Mouse (Mus musculus) monocyte, adult 5-6 weeks (primary cell): ENCODE measurements around the gene Pja2. TPM values are rescaled to one million over a fixed set of nuclear protein-coding genes. Genes with fewer than 3 reads are reported as not detected.
"Not testable (repeated sequence)": the region's sequence is repeated elsewhere in the genome, so short reads cannot be mapped to it uniquely, and the experiment has no call there.

Experiments
- ATAC-seq: fragments of 153-309, 156-312 bp; replicated peaks from 2 replicates; pipeline ENCODE4 v1.8.0; 2017; ENCODE audit warnings: mild to moderate bottlenecking; ENCODE audit not compliant: low TSS enrichment, insufficient number of reproducible peaks, severe bottlenecking, poor library complexity, low FRiP score
- total RNA-seq: library from RNA; stranded (forward); fragments of 200-1000, 200-491, 200-594 nt; gene quantifications from 3 replicates; pipeline ENCODE4 v1.2.3, GENCODE M21; 2017

Gene Pja2
- 29.7 to 40.8 TPM (median 33.8 TPM) in 3 replicates for total RNA-seq

DNA sequence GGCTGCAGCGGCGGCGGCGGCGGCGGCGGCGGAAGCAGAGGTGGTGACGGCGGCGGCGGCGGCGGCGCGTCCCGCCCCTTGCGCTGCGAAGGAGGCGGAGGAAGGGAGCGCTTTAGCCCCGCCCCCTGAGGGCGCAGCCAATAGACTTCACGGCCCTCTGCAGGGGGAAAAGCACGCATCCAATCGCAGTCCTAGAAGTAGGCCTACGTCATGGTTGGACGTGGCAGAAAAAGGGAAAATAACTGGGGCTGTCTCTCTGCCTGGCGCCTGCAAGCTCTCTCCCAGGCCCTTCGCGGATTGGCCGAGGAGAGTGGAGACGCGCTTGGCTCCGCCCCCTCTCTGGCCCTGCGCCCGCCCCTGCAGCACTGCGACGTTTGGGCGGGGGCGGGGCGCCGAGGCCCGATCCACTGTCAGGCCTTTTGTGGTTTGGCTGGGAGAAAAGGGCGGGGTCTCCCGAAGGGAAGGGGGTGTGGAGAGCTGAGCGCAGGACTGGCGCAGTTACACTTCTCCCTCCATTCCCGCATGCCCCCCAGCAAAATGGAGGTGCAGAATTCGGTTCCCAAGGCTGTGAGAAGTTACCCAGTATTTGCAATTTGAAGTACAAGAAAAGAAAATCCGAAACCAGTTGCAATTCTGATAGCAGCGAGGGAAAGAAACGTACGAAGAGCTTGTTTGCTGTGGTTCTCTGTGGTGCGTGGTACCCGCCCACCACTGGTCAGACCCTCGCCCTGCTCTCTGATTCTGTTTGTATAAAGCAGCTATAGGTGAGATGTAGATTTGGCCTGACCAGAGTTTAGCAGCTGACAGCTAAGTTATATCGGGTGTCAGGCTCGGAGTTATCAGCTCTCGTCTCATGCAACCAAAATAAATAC is at the start of gene Pja2:
Gene Pja2 (minus strand): TSS at position 19 of the 872 bp plus-strand sequence.
- peak; percentile 97 for ATAC-seq

GRCm38 (mm10) chr17:64375327-64375726 is 43.6 kb upstream of the Pja2 start:
- ATAC-seq, result peak; percentile 66; the same call in 1 of the 2 replicates

- ATAC-seq, result no peak
These were observed 32.0 kb upstream of the Pja2 start for GRCm38 (mm10) chr17:64363694-64364093.

DNA sequence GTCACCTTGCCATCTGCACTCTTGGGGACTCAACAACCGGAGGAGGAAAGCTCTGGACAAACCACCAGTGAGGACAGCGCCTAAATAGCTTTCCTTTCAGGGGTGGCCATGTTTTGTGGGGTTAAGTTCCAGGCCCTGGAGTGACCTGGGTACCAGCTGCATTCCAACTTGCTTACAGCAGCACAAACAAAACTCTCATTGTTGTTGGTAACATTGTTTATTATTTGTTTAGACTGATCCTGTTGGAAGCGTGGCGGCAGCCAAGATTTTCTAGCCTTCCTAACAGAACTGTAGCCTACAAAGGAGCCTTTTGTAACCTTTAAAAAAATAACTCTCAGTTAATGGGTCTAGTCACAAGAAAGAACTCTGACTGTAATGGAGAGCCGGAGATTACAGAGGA is 30.9 kb upstream of the Pja2 start:
- ATAC-seq, result no peak

GRCm38 (mm10) chr17:64361911-64362425 is 30.3 kb upstream of the Pja2 start:
- no peak for ATAC-seq

DNA sequence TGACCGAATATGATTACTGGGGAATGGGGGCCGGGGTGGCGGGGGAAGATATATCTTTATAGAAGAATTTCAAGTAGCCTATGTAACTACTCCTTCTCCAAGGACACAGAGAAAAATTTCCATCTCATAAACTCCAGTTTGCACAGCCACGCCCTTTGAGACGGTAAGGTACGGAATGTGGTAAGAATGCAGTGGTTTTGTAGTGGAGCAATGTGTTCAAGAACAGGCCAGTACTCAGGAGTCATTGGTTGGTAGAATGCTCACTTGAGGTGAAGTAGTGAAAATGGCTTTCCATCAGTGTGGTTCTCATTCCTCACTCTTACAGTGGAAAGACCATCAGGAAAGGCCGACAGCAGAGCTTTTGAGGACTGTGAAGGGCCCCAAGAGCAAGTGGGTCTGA is 22.2 kb upstream of the Pja2 start:
- ATAC-seq, result no peak

DNA sequence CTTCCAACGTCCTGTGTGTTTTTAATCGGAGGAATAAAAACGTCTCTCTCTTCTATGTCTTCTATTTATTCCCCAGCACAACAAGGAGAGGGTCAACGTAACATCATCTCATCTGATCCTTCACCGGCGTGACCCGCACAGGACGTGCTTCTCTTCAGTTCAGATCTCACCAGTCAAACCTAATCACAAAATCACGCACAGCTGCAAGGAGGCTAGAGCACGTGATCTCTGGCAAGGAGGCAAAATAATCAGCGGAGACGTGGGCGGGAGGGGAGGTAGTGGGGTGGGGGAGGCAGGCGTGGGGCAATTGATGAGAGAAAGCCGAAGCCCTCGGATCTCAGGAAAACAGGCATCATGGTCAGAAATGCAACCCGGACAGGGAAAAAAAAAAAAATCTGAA is 14.4 kb upstream of the Pja2 start:
- no peak for ATAC-seq

- no peak for ATAC-seq
These were observed 13.0 kb upstream of the Pja2 start for GRCm38 (mm10) chr17:64344576-64345172.

DNA sequence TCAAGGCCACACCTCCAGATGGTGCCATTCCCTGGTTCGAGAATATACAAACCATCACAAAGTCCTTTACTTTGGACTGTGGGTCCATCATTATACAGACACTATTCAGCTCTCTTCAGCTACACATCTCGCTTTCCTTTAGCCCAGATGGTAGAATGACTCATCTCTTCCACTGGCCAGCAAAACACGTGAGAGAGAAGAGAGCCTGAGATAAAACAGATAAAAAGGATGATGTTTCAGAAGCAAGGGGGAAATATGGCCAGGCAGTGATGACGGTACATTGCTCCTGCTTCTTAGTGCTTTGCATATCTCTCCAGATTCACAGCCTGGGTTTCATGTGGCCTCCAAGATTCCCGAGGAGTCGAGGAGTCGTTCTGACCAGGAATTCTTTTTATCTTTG is 10.0 kb upstream of the Pja2 start:
- no peak for ATAC-seq

DNA sequence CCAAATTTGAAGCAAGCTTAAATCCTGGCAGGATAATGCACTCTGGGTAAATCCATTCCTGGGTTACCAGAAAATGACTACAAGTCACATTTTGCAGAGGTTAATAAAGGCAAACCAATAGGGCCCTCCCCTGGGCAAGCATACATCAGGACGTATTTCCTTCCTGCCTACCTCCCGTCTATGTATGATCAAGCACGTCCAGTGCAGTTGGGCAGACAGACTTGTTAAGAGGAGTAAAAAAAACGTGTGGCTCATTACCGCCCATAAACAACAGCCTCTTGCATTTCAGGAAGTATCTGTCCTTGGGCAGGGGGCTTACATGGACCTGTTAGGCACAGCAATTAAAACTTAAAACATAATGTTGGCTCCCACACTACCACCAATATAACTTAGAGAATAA is 8.0 kb upstream of the Pja2 start:
- no peak for ATAC-seq

DNA sequence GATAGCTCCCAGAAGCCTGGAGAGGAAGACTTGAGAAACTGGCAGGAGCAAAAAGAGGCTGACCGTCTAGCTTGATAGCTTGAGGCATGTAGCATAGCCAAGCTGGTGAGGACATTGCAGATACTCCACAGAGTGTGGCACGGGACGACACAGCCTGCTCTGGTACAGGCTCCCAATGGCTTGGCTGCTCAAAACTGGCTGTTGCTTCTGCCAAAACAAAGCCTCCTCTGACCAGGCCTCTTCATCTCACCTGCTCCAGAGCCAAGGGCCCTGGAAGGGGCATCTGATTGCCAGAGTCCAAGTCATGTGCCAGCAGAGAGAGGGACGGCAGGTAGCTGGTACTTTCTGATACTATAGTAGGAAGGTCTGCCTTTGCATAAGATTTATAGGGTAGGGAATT is 5.5 kb upstream of the Pja2 start:
- ATAC-seq, result no peak

- no peak for ATAC-seq
These were observed 2.2 kb upstream of the Pja2 start for GRCm38 (mm10) chr17:64333956-64334355.

GRCm38 (mm10) chr17:64332770-64333096 is 1.0 kb upstream of the Pja2 start:
- ATAC-seq, result no peak

- ATAC-seq, result peak; percentile 57; the same call in 1 of the 2 replicates
These were observed 322 bp downstream of the Pja2 start for GRCm38 (mm10) chr17:64331291-64331897.

DNA sequence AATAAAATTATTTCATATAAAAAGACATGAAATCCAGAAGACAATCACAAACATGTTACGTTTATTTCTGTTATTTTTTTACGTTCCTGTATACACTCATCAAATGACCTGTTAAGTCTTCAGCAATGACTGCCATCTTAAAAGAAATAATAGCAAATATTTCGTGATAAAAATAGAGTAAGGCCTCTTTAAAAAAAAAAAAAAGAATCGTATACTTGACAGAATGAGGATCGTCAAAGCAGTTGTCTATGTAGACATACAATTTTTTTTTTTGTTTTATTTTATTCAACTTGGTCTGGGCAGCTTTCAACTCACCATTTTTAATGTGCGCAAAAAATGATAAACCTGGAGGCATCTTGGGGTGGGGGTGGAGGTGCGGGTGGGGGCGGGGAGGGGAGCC is 831 bp downstream of the Pja2 start:
- ATAC-seq, result no peak

DNA sequence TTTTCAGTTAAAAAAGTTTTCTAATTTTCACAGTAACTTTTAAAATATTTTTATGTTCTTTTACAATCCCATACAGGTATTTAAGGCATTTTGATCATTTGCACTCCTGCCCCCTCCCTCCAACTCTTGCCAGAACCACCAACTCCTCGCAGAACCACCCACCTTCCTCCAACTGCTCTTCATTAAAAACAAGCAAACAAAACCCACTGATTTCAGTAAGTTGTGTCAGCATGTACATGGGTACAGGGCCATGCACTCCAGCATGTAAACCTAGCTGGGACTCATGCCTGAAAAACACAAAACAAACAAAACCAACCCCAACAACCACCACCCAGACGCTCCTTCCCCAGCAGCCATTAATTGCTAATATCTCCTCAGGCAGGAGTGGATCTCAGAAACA is 7.2 kb downstream of the Pja2 start:
- ATAC-seq, result no peak

GRCm38 (mm10) chr17:64315428-64315827 is 16.3 kb downstream of the Pja2 start:
- ATAC-seq, result no peak

- not testable (repeated sequence) for ATAC-seq
These were observed 17.2 kb downstream of the Pja2 start for GRCm38 (mm10) chr17:64314523-64314922.

DNA sequence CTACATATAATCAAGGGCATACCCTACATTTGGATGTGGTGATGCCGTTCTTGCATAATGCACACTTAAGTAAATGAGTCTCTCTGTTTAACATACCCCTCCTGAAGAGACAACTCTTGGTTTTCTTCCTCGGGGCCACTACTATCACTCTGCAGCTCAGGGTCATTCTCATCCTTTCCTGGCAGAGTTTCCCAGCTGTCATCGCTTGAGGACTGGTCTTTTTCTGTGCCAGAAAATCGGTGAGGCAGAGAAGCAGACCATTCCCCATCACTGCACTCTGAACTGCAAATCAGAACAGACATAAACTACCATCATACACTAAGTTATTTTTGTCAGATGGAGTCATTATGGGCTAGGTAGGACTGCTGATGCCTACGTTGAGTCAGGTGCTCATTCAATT is 34.1 kb downstream of the Pja2 start:
- no peak for ATAC-seq

DNA sequence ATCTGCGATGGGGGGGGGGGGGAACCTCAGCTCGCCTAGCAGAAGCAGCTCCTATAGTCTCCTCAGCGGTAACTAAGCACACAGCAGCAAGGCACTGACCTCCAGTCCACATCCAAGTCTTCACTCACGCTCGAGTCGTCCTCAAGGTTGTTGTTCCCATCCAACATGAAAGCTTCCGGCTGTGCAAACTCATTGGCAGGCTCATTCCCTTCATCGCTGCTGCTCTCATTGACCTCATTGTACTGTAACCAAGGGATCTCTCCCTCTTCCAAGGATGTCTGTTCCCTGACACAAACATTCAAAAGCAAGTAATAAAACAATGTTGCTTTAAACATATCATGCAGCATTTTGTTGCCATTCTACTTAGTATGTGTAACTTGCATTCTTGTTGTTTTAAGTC is 39.0 kb downstream of the Pja2 start:
- ATAC-seq, result no peak
